Comparison of ENCODE assay signal across 10 mouse cellular contexts in genomic region chr1:38936780-38937179, GRCm38 (mm10). TPM values are rescaled to one million over a fixed set of nuclear protein-coding genes. Genes with fewer than 3 reads are reported as not detected.
DNase-seq lines count a peak whose midpoint lies in the region; ATAC-seq lines count a peak whose summit lies in the region.
"Had no signal": no experiment of that assay in that cellular context is flagged by ENCODE, and none has a peak within 500 bp of the region (broad histone marks: within the 10 kb centered on the region; RNA-seq: fewer than 3 reads in every experiment).

No protein-coding gene starts in this region.

- ATAC-seq in hindbrain, embryonic 11.5 days (ENCODE audit: low FRiP score) = no peak
- no peak for ATAC-seq in hindbrain, embryonic 13.5 days (ENCODE audit: low FRiP score)
- ATAC-seq in cerebellum, adult (ENCODE audit: insufficient number of reproducible peaks, low FRiP score, low TSS enrichment) = peak; percentile 52; the same call in 1 of the 2 replicates
- ATAC-seq in inflammation-experienced regulatory T-cells, adult 6 months = no peak

- no peak overlapping the region for H3K4me2 ChIP-seq in hindbrain, embryonic 11.5 days (replicated peaks; ENCODE audit: low read depth, low read length)
- no peak overlapping the region for H3K4me2 ChIP-seq in hindbrain, embryonic 13.5 days

- no peaks in the 10 kb centered on the region for H3K4me1 ChIP-seq in hindbrain, embryonic 11.5 days (replicated peaks; ENCODE audit: control insufficient read depth, insufficient read depth, low read length)
- no peaks in the 10 kb centered on the region for H3K4me1 ChIP-seq in hindbrain, embryonic 13.5 days (replicated peaks)

- no peak overlapping the region for H3K9ac ChIP-seq in hindbrain, embryonic 11.5 days (ENCODE audit: low read depth, low read length)
- no peak overlapping the region for H3K9ac ChIP-seq in hindbrain, embryonic 13.5 days

- H3K9me3 ChIP-seq in hindbrain, embryonic 11.5 days (ENCODE audit: control insufficient read depth, low read length) = no peaks in the 10 kb centered on the region
- no peaks in the 10 kb centered on the region for H3K9me3 ChIP-seq in hindbrain, embryonic 13.5 days

- WGBS in hindbrain, embryonic 11.5 days = 29% methylated on average over 6 of the region's 6 CpGs
- WGBS in hindbrain, embryonic 13.5 days = 30% methylated on average over 6 of the region's 6 CpGs

- no peak overlapping the region for H3K4me3 ChIP-seq in hindbrain, embryonic 11.5 days (ENCODE audit: low read depth, low read length)
- no peak overlapping the region for H3K4me3 ChIP-seq in hindbrain, embryonic 13.5 days

- DNase-seq in hindbrain, embryonic 11.5 days (ENCODE audit: low spot score) = peak; percentile 77
- DNase-seq in urinary bladder, postnatal 25 days (ENCODE audit: low spot score) = peak; percentile 35
- DNase-seq in urinary bladder, adult 2 months (ENCODE audit: low spot score) = no peak
- peak; percentile 63 for DNase-seq in forelimb bud, embryonic 11.5 days (ENCODE audit: low read depth, low spot score)
- DNase-seq in natural killer cell, adult 2 months (ENCODE audit: low spot score in 2 of 2) = peak; percentile 3 to 19

- no peaks in the 10 kb centered on the region for H3K27me3 ChIP-seq in hindbrain, embryonic 11.5 days (ENCODE audit: control insufficient read depth, insufficient read depth, low read length)
- H3K27me3 ChIP-seq in hindbrain, embryonic 13.5 days = no peaks in the 10 kb centered on the region

- no peak overlapping the region for H3K27ac ChIP-seq in hindbrain, embryonic 11.5 days (ENCODE audit: low read depth, low read length)
- H3K27ac ChIP-seq in hindbrain, embryonic 13.5 days = no peak overlapping the region
- H3K27ac ChIP-seq: macrophage had no signal

- H3K36me3 ChIP-seq in hindbrain, embryonic 11.5 days (ENCODE audit: control insufficient read depth, insufficient read depth, low read length) = no peaks in the 10 kb centered on the region
- H3K36me3 ChIP-seq in hindbrain, embryonic 13.5 days = no peaks in the 10 kb centered on the region

RNA-seq across cellular contexts. Expression of gene Nms, which starts 2.2 kb away (rescaled TPM):
- polyA plus RNA-seq in hindbrain, embryonic 11.5 days (2014; fragmentation: Nextera tagmentation; extraction: Ambion mirVana) = 1.1 and 1.5 TPM in 2 replicates
- polyA plus RNA-seq in hindbrain, embryonic 13.5 days (2015; fragmentation: Nextera tagmentation; extraction: Ambion mirVana) = 1.1 and 2.2 TPM in 2 replicates
- not detected in 2 replicates for polyA plus RNA-seq in urinary bladder, adult 2 months (2012; rRNA removed)
- polyA plus RNA-seq in inflammation-experienced regulatory T-cells, adult 6 months (2017; shearing (Covaris generic)) = not detected
- polyA plus RNA-seq: frontal cortex, adult 2 months; macrophage had no signal

RNA-seq across cellular contexts. Expression of gene Chst10, which starts 38.8 kb away (rescaled TPM):
- 23.1 and 28.7 TPM in 2 replicates for polyA plus RNA-seq in hindbrain, embryonic 11.5 days (2014; fragmentation: Nextera tagmentation; extraction: Ambion mirVana)
- polyA plus RNA-seq in hindbrain, embryonic 13.5 days (2015; fragmentation: Nextera tagmentation; extraction: Ambion mirVana) = 48.7 and 51.8 TPM in 2 replicates
- 3.8 and 6.2 TPM in 2 replicates for polyA plus RNA-seq in urinary bladder, adult 2 months (2012; rRNA removed)
- polyA plus RNA-seq in inflammation-experienced regulatory T-cells, adult 6 months (2017; shearing (Covaris generic)) = 10 to 100 TPM; 13.4 to 26.2 (median 21.8) TPM

RNA-seq across cellular contexts. Expression of gene Pdcl3, which starts 48.6 kb away (rescaled TPM):
- polyA plus RNA-seq in hindbrain, embryonic 11.5 days (2014; fragmentation: Nextera tagmentation; extraction: Ambion mirVana) = 173 TPM in 2 replicates
- polyA plus RNA-seq in hindbrain, embryonic 13.5 days (2015; fragmentation: Nextera tagmentation; extraction: Ambion mirVana) = 157 and 169 TPM in 2 replicates
- 252 and 254 TPM in 2 replicates for polyA plus RNA-seq in urinary bladder, adult 2 months (2012; rRNA removed)
- 100 to 1,000 TPM; 144 to 205 (median 169) TPM for polyA plus RNA-seq in inflammation-experienced regulatory T-cells, adult 6 months (2017; shearing (Covaris generic))
